Mouse (Mus musculus) monocyte, adult 5-6 weeks (primary cell): ENCODE measurements at regions not wholly inside any gene's neighbourhood (a gene's known extent, or its start where the extent isn't known, plus 50 kb on each side); places are given as distances from the start of the nearest gene placed in this dataset.

ENCODE experiments used
- ATAC-seq: fragments of 153-309, 156-312 bp; replicated peaks from 2 replicates; pipeline ENCODE4 v1.8.0; 2017; ENCODE audit warnings: mild to moderate bottlenecking; ENCODE audit not compliant: low TSS enrichment, insufficient number of reproducible peaks, severe bottlenecking, poor library complexity, low FRiP score

- ATAC-seq = no peak
Measured at GRCm38 (mm10) chr10:84002744-84003143, 280.1 kb downstream of the 1500009L16Rik start.

- no peak for ATAC-seq
Measured at GRCm38 (mm10) chr10:84003601-84004149, 281.0 kb downstream of the 1500009L16Rik start.

DNA sequence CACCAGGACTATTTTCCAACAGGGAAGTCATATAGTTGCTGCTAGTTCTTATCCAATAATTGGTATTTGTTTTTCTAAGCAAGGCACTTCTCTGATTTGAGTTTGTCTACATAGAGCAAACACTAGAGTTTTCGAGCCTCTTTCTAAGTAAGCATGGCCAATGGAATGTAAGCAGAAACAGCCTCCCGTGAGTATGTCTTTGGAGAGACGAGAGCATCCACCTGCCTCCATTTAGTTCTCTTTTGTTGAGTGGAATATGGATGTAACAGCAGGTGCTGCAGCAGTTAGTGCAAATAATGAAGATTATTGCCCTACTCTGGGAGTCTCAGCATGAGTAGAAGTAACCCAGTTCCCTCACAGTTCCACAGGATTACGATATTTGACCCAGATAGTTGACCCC, 286.3 kb downstream of the 1500009L16Rik start:
- ATAC-seq = no peak

GRCm38 (mm10) chr10:84019381-84019780, 296.7 kb downstream of the 1500009L16Rik start:
- ATAC-seq = no peak; the same call in 1 of the 2 replicates

DNA sequence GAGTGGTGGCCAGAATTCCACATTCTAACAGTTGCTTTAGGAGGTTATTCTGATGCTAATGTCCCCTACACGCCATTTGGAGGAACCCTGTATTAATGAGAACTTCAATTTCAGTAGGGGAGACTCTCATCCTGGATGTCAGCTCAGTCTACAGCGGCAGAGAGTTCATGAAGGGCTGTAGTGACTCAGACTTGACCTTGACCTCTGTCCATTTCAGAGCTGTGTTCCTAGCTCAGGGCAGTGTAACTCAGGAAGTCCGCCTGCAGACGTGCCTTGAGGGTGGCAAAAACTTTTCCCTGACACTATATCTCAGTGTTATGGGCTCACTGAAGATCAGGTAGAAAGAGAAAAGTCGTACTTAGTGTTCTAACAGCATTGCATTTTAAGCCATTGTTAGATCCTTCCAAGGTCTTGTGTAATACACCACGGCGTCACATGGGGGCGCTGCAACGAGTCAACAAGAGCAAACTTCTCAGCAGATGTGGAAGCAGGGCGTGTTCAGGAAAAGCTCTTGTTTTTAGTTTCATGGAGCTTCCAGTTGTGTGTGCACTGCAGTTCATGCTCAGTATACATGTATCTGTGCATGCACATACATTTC, 297.5 kb downstream of the 1500009L16Rik start:
- ATAC-seq = no peak

DNA sequence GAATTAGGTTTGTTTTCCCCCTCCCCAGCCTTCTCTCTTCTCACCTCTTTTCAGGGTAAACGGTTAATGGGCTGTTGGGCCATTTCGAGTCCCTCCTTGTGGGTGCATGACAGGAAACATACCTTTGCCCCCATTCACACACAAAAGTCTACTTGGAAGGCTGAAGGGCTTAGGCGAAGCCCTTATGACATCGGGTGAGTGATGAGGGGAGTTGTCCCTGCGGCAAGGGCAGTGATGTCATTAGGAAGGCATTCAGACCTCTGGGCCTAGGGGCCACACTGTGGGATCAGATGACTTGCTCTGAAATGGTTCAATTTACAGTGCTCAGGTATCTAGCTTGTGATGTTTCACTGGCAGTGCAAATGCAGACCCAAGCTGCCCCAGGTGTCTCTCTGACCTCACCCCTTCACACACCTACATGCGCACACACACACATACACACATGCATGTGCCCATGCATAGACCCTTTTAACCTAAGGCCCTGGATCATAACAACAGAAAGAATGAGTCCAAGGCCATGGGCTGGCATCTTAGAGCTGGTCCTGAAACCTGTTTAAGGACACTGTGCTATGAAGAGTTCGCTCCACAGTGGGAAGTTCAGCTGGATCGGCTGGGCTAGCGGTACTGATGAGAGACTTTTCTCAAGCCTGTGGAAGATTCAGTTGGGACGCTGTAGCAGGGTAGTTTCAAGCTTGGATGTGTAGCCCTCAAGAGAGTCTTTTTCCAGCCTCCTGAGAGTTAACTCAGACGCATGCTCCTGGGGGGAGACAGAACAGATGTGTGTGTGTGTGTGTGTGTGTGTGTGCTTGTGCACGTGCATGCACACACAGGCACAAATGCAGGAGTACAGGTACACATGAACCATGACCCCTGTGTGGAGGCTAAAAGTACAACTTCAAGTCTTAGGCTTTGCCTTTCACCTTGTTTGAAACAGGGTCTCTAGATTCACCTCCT, 298.8 kb downstream of the 1500009L16Rik start:
- no peak for ATAC-seq

- ATAC-seq = no peak
Measured at GRCm38 (mm10) chr10:84024294-84024693, 301.6 kb downstream of the 1500009L16Rik start.

GRCm38 (mm10) chr10:84024901-84025300, 302.2 kb downstream of the 1500009L16Rik start:
- no peak for ATAC-seq

- no peak for ATAC-seq
Measured at GRCm38 (mm10) chr10:84026798-84027197, 304.1 kb downstream of the 1500009L16Rik start.

GRCm38 (mm10) chr10:84036131-84036877, 313.6 kb downstream of the 1500009L16Rik start:
- ATAC-seq = no peak

- no peak for ATAC-seq
Measured at GRCm38 (mm10) chr10:84048706-84049105, 326.0 kb downstream of the 1500009L16Rik start.

DNA sequence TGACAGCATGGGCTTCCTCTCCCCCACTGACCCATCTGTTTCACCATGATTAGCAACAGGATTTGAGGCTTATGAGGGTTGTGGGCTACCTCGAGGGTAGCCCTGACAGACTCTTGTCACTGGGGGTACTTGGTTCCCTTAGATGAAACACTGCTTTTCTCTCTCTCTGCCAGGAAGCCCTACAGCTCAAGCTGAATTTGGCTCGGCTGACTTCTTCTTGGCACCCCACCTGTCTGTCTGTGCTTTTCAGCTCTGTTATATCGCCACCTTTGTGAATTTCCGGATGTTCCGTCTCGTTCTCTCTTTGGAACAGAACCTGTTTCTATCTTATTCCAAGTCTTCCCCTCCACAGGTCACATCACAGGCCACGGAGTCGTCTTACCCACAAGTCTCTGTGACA, 330.0 kb downstream of the 1500009L16Rik start:
- ATAC-seq = no peak

GRCm38 (mm10) chr10:84054551-84055336, 332.1 kb downstream of the 1500009L16Rik start:
- no peak for ATAC-seq

GRCm38 (mm10) chr10:84055402-84056167, 332.9 kb downstream of the 1500009L16Rik start:
- no peak for ATAC-seq

GRCm38 (mm10) chr10:84056323-84057169, 333.9 kb downstream of the 1500009L16Rik start:
- ATAC-seq = no peak

DNA sequence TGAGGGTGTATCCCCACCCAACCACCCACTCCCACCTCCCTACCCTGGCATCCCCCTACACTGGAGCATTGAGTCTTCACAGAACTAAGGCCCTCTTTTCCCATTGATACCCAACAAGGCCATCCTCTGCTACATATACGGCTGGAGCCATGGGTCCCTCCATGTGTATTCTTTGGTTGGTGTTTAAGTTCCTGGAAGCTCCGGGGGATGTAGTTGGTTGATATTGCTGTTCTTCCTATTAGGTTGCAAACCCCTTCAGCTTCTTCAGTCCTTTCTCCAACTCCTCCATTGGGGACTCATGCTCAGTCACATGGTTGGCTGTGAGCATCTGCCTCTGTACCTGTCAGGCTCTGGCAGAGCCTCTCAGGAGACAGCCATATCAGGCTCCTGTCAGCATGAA, 335.6 kb downstream of the 1500009L16Rik start:
- ATAC-seq = no peak
